Mouse (Mus musculus) stomach, embryonic 16.5 days (tissue): ENCODE results near the gene 4930447C04Rik. TPM values are rescaled to one million over a fixed set of nuclear protein-coding genes. Genes with fewer than 3 reads are reported as not detected.

Experiments used
- ATAC-seq: fragments of 200-750 bp; cut with Nextera tagmentation; 2 replicates; pipeline ENCODE4 v1.8.0; 2017; ENCODE audit warnings: moderate number of reproducible peaks, moderate TSS enrichment; ENCODE audit not compliant: insufficient read depth, low FRiP score
- H3K27ac ChIP-seq: fragments of 300-500 bp; sonication (generic); 2 replicates; pipeline ENCODE4 v1.5.1; 2014; ENCODE audit warnings: low read length
- H3K27me3 ChIP-seq: fragments of 300-500 bp; sonication (generic); 2 replicates; pipeline ENCODE4 v1.6.1; 2014; ENCODE audit warnings: low read length, control low read depth, mixed read lengths; ENCODE audit not compliant: control insufficient read depth, insufficient read depth
- H3K36me3 ChIP-seq: fragments of 300-500 bp; sonication (generic); 2 replicates; pipeline ENCODE4 v1.6.1; 2014; ENCODE audit warnings: low read length; ENCODE audit not compliant: control insufficient read depth, insufficient read depth
- H3K4me1 ChIP-seq: fragments of 300-500 bp; sonication (generic); 2 replicates; pipeline ENCODE4 v1.6.1; 2014; ENCODE audit warnings: low read length, control low read depth, mixed read lengths; ENCODE audit not compliant: control insufficient read depth, insufficient read depth
- H3K4me2 ChIP-seq: fragments of 300-500 bp; sonication (generic); 2 replicates; pipeline ENCODE4 v1.6.1; 2014; ENCODE audit warnings: low read depth, low read length, mixed read lengths
- H3K4me3 ChIP-seq: fragments of 300-500 bp; sonication (generic); replicated peaks from 2 replicates; pipeline ENCODE4 v1.5.1; 2014; ENCODE audit warnings: mild to moderate bottlenecking, low read length
- H3K9ac ChIP-seq: fragments of 300-500 bp; sonication (generic); 2 replicates; pipeline ENCODE4 v1.6.1; 2014; ENCODE audit warnings: low read length
- H3K9me3 ChIP-seq: fragments of 300-500 bp; sonication (generic); replicated peaks from 2 replicates; pipeline ENCODE4 v1.6.1; 2016; ENCODE audit warnings: low read length, control low read depth; ENCODE audit not compliant: control insufficient read depth
- WGBS: fragments of 180-500 bp; shearing (Covaris S2); extraction: QIAGEN DNeasy Blood & Tissue Kit; methylation state at CpG from one replicate; pipeline ENCODE4 v1.1.7; 2014; 5-methylcytosine and 5-hydroxymethylcytosine counted together
- polyA plus RNA-seq: library from polyadenylated mRNA; unstranded; fragments of >200 nt; fragmentation: Nextera tagmentation; extraction: Ambion mirVana; gene quantifications from 2 replicates; pipeline ENCODE4 v1.2.1, GENCODE M21; 2015

The 4930447C04Rik gene
- polyA plus RNA-seq, 1 experiment from 2014 or later, result 1.7 TPM

GRCm38 (mm10) chr12:72946064-72946395 lies 5.5 kb upstream of the 4930447C04Rik start:
- H3K9me3 ChIP-seq, result no peaks in the 10 kb centered on the region
- H3K4me3 ChIP-seq, result peak overlapping the region; percentile 29; the same call in 1 of the 2 replicates
- 8% methylated on average over 8 of the region's 8 CpGs for WGBS
- H3K9ac ChIP-seq, result no peak overlapping the region
- no peak for ATAC-seq
- H3K27ac ChIP-seq, result no peak overlapping the region
- 0 out of 2 replicates have a peak, but pooled peaks cover 10% of the 10 kb centered on the region for H3K4me1 ChIP-seq
- no peaks in the 10 kb centered on the region for H3K36me3 ChIP-seq
- peaks cover 75% of the 10 kb centered on the region for H3K27me3 ChIP-seq
- H3K4me2 ChIP-seq, result peak overlapping the region; percentile 50

- H3K9ac ChIP-seq, result no peak overlapping the region
- H3K27ac ChIP-seq, result no peak overlapping the region
- ATAC-seq, result no peak
- no peaks in the 10 kb centered on the region for H3K9me3 ChIP-seq
- no peaks in the 10 kb centered on the region for H3K36me3 ChIP-seq
- peak overlapping the region; percentile 29 for H3K4me3 ChIP-seq
- WGBS, result under 1% methylated on average over 68 of the region's 89 CpGs
- H3K4me2 ChIP-seq, result peak overlapping the region; percentile 50
- H3K4me1 ChIP-seq, result 0 out of 2 replicates have a peak, but pooled peaks cover 10% of the 10 kb centered on the region
- H3K27me3 ChIP-seq, result peaks cover 80% of the 10 kb centered on the region
Measured at GRCm38 (mm10) chr12:72945301-72946063, 4.9 kb upstream of the 4930447C04Rik start.

- no peaks in the 10 kb centered on the region for H3K36me3 ChIP-seq
- H3K4me2 ChIP-seq, result peak overlapping the region; percentile 50
- H3K4me3 ChIP-seq, result peak overlapping the region; percentile 29
- 0 out of 2 replicates have a peak, but pooled peaks cover 10% of the 10 kb centered on the region for H3K4me1 ChIP-seq
- H3K9ac ChIP-seq, result no peak overlapping the region
- no peak for ATAC-seq
- peaks cover 85% of the 10 kb centered on the region for H3K27me3 ChIP-seq
- no peak overlapping the region for H3K27ac ChIP-seq
- no peaks in the 10 kb centered on the region for H3K9me3 ChIP-seq
- 3% methylated on average over 24 of the region's 24 CpGs for WGBS
Measured at GRCm38 (mm10) chr12:72944411-72945225, 4.0 kb upstream of the 4930447C04Rik start.

- 0 out of 2 replicates have a peak, but pooled peaks cover 10% of the 10 kb centered on the region for H3K4me1 ChIP-seq
- H3K4me3 ChIP-seq, result no peak overlapping the region
- H3K9ac ChIP-seq, result no peak overlapping the region
- no peak overlapping the region for H3K27ac ChIP-seq
- H3K9me3 ChIP-seq, result no peaks in the 10 kb centered on the region
- no peak for ATAC-seq
- peaks cover 87% of the 10 kb centered on the region for H3K27me3 ChIP-seq
- 13% methylated on average over 2 of the region's 2 CpGs for WGBS
- no peak overlapping the region for H3K4me2 ChIP-seq
- H3K36me3 ChIP-seq, result no peaks in the 10 kb centered on the region
Measured at GRCm38 (mm10) chr12:72943574-72944110, 3.1 kb upstream of the 4930447C04Rik start.

GRCm38 (mm10) chr12:72942171-72942570 lies 1.6 kb upstream of the 4930447C04Rik start:
- peaks cover 85% of the 10 kb centered on the region for H3K27me3 ChIP-seq
- no peak overlapping the region for H3K4me3 ChIP-seq
- H3K27ac ChIP-seq, result no peak overlapping the region
- no peak for ATAC-seq
- no peak overlapping the region for H3K9ac ChIP-seq
- WGBS, result 22% methylated on average over 6 of the region's 6 CpGs
- H3K4me1 ChIP-seq, result 0 out of 2 replicates have a peak, but pooled peaks cover 10% of the 10 kb centered on the region
- no peaks in the 10 kb centered on the region for H3K36me3 ChIP-seq
- no peak overlapping the region for H3K4me2 ChIP-seq
- no peaks in the 10 kb centered on the region for H3K9me3 ChIP-seq

GRCm38 (mm10) chr12:72941398-72942051 lies 951 bp upstream of the 4930447C04Rik start:
- no peak overlapping the region for H3K4me2 ChIP-seq
- no peaks in the 10 kb centered on the region for H3K9me3 ChIP-seq
- ATAC-seq, result no peak
- no peak overlapping the region for H3K27ac ChIP-seq
- no peak overlapping the region for H3K9ac ChIP-seq
- no peaks in the 10 kb centered on the region for H3K36me3 ChIP-seq
- H3K4me3 ChIP-seq, result no peak overlapping the region
- WGBS, result 2% methylated on average over 32 of the region's 32 CpGs
- H3K27me3 ChIP-seq, result peaks cover 84% of the 10 kb centered on the region
- H3K4me1 ChIP-seq, result 0 out of 2 replicates have a peak, but pooled peaks cover 10% of the 10 kb centered on the region

- H3K9me3 ChIP-seq, result no peaks in the 10 kb centered on the region
- H3K4me1 ChIP-seq, result 0 out of 2 replicates have a peak, but pooled peaks cover 10% of the 10 kb centered on the region
- H3K27me3 ChIP-seq, result peaks cover 78% of the 10 kb centered on the region
- H3K36me3 ChIP-seq, result no peaks in the 10 kb centered on the region
- WGBS, result 3% methylated on average over 11 of the region's 11 CpGs
- H3K4me2 ChIP-seq, result no peak overlapping the region
- no peak overlapping the region for H3K27ac ChIP-seq
- H3K9ac ChIP-seq, result no peak overlapping the region
- no peak for ATAC-seq
- H3K4me3 ChIP-seq, result no peak overlapping the region
Measured at GRCm38 (mm10) chr12:72940822-72941397, 336 bp upstream of the 4930447C04Rik start.

GRCm38 (mm10) chr12:72939616-72940015 lies 958 bp downstream of the 4930447C04Rik start, which contains the start of gene Six6:
Gene Six6, plus strand, starts transcription at chr12:72939892.
- no peak within 1 kb of the TSS for H3K27ac ChIP-seq
- peaks cover 73% of the 10 kb centered on the region for H3K27me3 ChIP-seq
- under 1% methylated on average over 28 of the region's 28 CpGs for WGBS
- no peak within 1 kb of the TSS for H3K4me2 ChIP-seq
- H3K9me3 ChIP-seq, result no peaks in the 10 kb centered on the region
- H3K4me3 ChIP-seq, result no peak within 1 kb of the TSS
- no peaks in the 10 kb centered on the region for H3K36me3 ChIP-seq
- ATAC-seq, result no peak
- no peaks in the 10 kb centered on the region for H3K4me1 ChIP-seq
- no peak within 1 kb of the TSS for H3K9ac ChIP-seq
